Mouse (Mus musculus): ENCODE measurements at regions not wholly inside any gene's neighbourhood (a gene's known extent, or its start where the extent isn't known, plus 50 kb on each side); places are given as distances from the start of the nearest gene placed in this dataset.

GRCm38 (mm10) chr1:194041393-194042352 lies 576.3 kb upstream of the Plxna2 start:
- no peak for DNase-seq (ENCODE audit: extremely low read depth, low read depth)

- no peak for DNase-seq (ENCODE audit: extremely low read depth, low read depth)
These were observed 579.3 kb upstream of the Plxna2 start for GRCm38 (mm10) chr1:194038711-194039110.

GRCm38 (mm10) chr1:194034199-194034883 lies 583.7 kb upstream of the Plxna2 start:
- no peak for DNase-seq (ENCODE audit: extremely low read depth, low read depth)

- DNase-seq (ENCODE audit: extremely low read depth, low read depth): no peak
These were observed 585.4 kb upstream of the Plxna2 start for GRCm38 (mm10) chr1:194032603-194033002.

- DNase-seq (ENCODE audit: extremely low read depth, low read depth): no peak
These were observed 587.3 kb upstream of the Plxna2 start for GRCm38 (mm10) chr1:194030651-194031228.

GRCm38 (mm10) chr1:194026958-194027692 lies 590.9 kb upstream of the Plxna2 start:
- DNase-seq (ENCODE audit: extremely low read depth, low read depth): no peak

- no peak for DNase-seq (ENCODE audit: extremely low read depth, low read depth)
These were observed 591.8 kb upstream of the Plxna2 start for GRCm38 (mm10) chr1:194026213-194026612.

GRCm38 (mm10) chr1:194019282-194019681 lies 598.7 kb upstream of the Plxna2 start:
- DNase-seq (ENCODE audit: extremely low read depth, low read depth): no peak

GRCm38 (mm10) chr1:193992226-193992625 lies 622.1 kb upstream of the Camk1g start:
- no peak for DNase-seq (ENCODE audit: extremely low read depth, low read depth)

GRCm38 (mm10) chr1:193989956-193990675 lies 620.0 kb upstream of the Camk1g start:
- DNase-seq (ENCODE audit: extremely low read depth, low read depth): no peak

- DNase-seq (ENCODE audit: extremely low read depth, low read depth): no peak
These were observed 619.1 kb upstream of the Camk1g start for GRCm38 (mm10) chr1:193988970-193989904.

- no peak for DNase-seq (ENCODE audit: extremely low read depth, low read depth)
These were observed 610.5 kb upstream of the Camk1g start for GRCm38 (mm10) chr1:193980571-193980970.

GRCm38 (mm10) chr1:193971537-193971936 lies 601.4 kb upstream of the Camk1g start:
- no peak for DNase-seq (ENCODE audit: extremely low read depth, low read depth)

GRCm38 (mm10) chr1:193969264-193969908 lies 599.3 kb upstream of the Camk1g start:
- DNase-seq (ENCODE audit: extremely low read depth, low read depth): no peak

GRCm38 (mm10) chr1:193967957-193968926 lies 598.1 kb upstream of the Camk1g start:
- DNase-seq (ENCODE audit: extremely low read depth, low read depth): no peak

GRCm38 (mm10) chr1:193966652-193967555 lies 596.8 kb upstream of the Camk1g start:
- DNase-seq (ENCODE audit: extremely low read depth, low read depth): no peak

GRCm38 (mm10) chr1:193965278-193965677 lies 595.2 kb upstream of the Camk1g start:
- no peak for DNase-seq (ENCODE audit: extremely low read depth, low read depth)

Data from MEL-GATA-1-ER (cell line).